Mouse (Mus musculus) cerebellum, adult 2 months (tissue): ENCODE results near the gene Bola1.

Experiments used
- CTCF ChIP-seq: fragments of 200-500 bp; IDR thresholded peaks from 2 replicates; pipeline ENCODE4 v1.5.1; 2011; ENCODE audit warnings: low read depth, mild to moderate bottlenecking, control low read depth, low read length, moderate library complexity, borderline replicate concordance; ENCODE audit not compliant: insufficient read depth
- POLR2A ChIP-seq: fragments of 200-500 bp; IDR thresholded peaks from 2 replicates; pipeline ENCODE4 v1.6.1; 2011; ENCODE audit warnings: low read length, control low read depth, borderline replicate concordance; ENCODE audit not compliant: insufficient read depth

- TF ChIP-seq CTCF (no peak), POLR2A (peak; percentile 17; the same call in 1 of the 2 replicates)
These were observed 37.8 kb downstream of the Bola1 start for GRCm38 (mm10) chr3:96181510-96182381.
